Mouse (Mus musculus) liver, adult 2 months (tissue): ENCODE results near the gene Nrp1.

Experiments used
- CTCF ChIP-seq: fragments of 200-500 bp; IDR thresholded peaks from 2 replicates; pipeline ENCODE4 v1.5.1; 2011; ENCODE audit warnings: low read depth, low read length, control low read depth
- POLR2A ChIP-seq: fragments of 200-500 bp; IDR thresholded peaks from 2 replicates; pipeline ENCODE4 v1.6.1; 2011; ENCODE audit warnings: low read length, control low read depth; ENCODE audit not compliant: insufficient read depth; ENCODE audit errors: extremely low read depth

- no peak for TF ChIP-seq CTCF
- no peak for TF ChIP-seq POLR2A
Observed at GRCm38 (mm10) chr8:128371026-128371425, 12.6 kb downstream of the Nrp1 start.
